Mouse (Mus musculus) spleen, adult 2 months (tissue): Measurements from ENCODE around the gene Rasl2-9.

ENCODE experiments used
- CTCF ChIP-seq: fragments of 200-500 bp; IDR thresholded peaks from 2 replicates; pipeline ENCODE4 v1.5.1; 2011; ENCODE audit warnings: mild to moderate bottlenecking, inconsistent platforms; ENCODE audit not compliant: insufficient read depth, insufficient read length, insufficient replicate concordance; ENCODE audit errors: extremely low read depth
- POLR2A ChIP-seq: fragments of 200-500 bp; IDR thresholded peaks from 2 replicates; pipeline ENCODE4 v1.6.1; 2011; ENCODE audit warnings: low read depth, low read length, inconsistent platforms

DNA sequence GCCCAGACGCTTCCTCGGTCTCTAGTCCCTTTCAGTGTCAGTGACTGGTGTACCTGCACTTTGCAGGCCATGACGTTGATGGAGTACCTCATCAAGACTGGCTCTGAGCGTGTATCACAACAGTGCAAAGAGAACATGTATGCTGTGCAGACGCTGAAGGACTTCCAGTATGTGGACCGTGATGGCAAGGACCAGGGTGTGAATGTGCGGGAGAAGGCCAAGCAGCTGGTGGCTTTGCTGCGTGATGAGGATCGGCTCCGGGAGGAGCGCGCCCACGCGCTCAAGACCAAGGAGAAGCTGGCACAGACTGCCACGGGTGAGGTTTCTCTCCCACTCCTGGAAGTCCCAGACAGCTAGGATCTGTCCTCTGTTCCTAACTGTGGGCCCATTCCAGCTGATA is 35.9 kb downstream of the Rasl2-9 start:
- TF ChIP-seq CTCF (no peak), POLR2A (no peak)
